Mouse (Mus musculus) liver, adult 2 months (tissue): ENCODE data around the gene Hist1h4j.

Experiments used
- CTCF ChIP-seq: fragments of 200-500 bp; IDR thresholded peaks from 2 replicates; pipeline ENCODE4 v1.5.1; 2011; ENCODE audit warnings: low read depth, low read length, control low read depth
- POLR2A ChIP-seq: fragments of 200-500 bp; IDR thresholded peaks from 2 replicates; pipeline ENCODE4 v1.6.1; 2011; ENCODE audit warnings: low read length, control low read depth; ENCODE audit not compliant: insufficient read depth; ENCODE audit errors: extremely low read depth

DNA sequence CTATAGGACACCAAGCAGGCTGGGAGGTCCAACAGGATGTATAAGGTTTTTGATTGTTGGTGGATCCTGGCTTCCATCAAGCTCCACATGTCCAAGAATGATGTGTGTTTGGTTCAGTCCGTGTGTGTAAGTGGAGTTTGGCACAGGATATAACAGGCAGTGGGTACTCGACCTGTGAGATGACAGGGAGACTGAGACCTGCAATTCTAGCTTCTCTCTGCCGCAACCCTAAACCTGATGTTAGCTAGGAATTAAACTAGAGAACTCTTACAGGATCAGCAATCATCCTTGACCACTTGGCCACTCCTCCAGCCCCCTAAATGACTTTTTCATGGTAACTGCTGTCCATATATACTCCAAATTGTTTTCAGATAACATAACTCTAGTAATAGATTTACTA is 17.5 kb downstream of the Hist1h4j start:
- TF ChIP-seq POLR2A (no peak), CTCF (no peak)
